Mouse (Mus musculus) testis, postnatal 10 days (tissue): Measurements from ENCODE around the gene Pou5f1.

ENCODE experiments used
- DNase-seq: peaks from one replicate; pipeline ENCODE4 v3.0.0; 2021; ENCODE audit warnings: low spot score

Pou5f1 gene

GRCm38 (mm10) chr17:35551881-35552414, 46.1 kb downstream of the Pou5f1 start, which contains the start of gene Cdsn:
Gene Cdsn, plus strand, starts transcription at chr17:35552128.
- DNase-seq: no peak

DNA sequence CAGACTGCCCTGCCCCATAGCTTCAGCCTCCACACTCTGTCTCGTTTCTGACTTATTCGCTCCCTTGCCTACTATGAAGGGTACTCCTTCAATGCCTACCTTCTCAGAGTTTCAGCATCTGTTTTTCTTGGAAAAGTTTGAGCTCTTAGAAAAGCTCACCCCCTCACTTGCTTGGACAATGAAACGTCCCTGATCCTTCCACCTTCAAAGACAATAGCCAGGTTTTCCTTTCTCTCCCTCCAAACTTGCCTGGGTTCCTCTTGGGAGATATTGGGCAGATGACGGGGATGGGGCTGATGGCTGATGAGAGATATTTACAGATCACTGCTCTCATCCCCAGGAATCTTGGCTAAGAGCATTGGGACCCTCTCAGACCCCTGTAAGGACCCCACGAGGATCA, 48.5 kb downstream of the Pou5f1 start:
- no peak for DNase-seq

DNA sequence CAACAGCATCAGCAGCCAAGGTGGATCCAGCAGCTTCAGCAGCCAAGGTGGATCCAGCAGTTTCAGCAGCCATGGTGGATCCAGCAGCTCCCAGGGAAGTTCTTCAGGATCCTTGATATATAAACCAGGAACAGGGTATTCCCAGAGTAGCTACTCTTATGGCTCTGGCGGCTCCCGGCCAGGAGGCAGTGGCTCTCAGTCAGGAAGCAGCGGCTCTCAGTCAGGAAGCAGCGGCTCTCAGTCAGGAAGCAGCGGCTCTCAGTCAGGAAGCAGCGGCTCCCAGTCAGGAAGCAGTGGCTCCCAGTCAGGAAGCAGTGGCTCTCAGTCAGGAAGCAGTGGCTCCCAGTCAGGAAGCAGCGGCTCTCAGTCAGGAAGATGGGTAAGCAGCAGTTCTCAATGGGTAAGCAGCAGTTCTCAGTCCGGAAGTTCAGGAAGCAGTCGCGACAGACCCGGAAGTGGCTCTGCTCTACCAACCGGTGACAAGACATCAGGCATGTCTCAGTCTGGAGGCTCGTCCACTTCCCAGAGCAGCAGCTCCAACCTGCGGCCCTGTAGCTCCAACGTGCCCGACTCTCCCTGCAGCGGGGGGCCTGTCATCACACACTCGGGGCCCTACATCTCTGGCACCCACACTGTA, 49.1 kb downstream of the Pou5f1 start:
- DNase-seq: no peak

DNA sequence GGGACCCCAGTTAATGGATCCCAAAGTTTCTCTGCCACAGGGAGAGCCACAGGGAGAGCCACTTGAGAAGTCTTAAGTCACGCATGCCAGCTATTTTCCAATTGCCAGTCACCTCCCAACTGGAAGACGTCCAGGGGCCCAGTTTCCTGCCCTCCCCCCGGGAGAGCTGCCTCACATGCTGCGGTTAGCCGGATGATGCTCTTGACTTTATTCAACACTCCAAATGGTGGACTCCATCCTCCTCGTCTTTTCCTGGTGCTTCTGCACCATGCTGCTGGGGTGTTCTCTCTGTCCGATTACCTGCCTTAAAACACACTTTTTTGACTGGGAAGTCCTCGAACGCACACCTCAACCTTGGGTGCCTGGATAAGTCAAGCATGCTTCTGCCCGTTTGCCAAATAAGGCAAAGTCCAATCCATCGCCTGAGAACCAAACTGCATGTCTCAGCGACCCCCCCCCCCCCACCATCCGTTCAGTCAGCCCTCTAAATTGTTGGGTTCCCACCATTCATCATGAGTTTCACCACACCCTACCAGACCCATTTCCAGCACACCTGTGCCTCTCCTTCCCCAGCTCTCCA, 50.5 kb downstream of the Pou5f1 start:
- DNase-seq: no peak

DNA sequence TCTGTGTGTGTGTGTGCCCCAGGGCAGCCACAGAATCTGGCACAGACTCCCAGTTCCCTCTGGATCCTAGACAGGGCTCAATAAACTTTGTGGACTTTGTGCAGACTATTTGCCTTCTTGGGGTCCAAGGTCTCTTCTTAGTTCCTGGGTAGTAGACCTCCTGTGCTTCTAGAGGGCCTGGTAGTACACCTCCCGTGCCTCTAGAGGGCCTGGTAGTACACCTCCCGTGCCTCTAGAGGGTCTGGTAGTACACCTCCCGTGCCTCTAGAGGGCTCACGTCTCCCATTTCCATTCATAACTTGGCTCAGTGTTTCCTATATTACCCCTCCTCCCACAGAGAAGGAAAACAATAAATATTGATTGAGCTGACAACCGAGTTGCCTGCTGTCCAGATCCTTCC, 51.0 kb downstream of the Pou5f1 start:
- peak; percentile 70 for DNase-seq

DNA sequence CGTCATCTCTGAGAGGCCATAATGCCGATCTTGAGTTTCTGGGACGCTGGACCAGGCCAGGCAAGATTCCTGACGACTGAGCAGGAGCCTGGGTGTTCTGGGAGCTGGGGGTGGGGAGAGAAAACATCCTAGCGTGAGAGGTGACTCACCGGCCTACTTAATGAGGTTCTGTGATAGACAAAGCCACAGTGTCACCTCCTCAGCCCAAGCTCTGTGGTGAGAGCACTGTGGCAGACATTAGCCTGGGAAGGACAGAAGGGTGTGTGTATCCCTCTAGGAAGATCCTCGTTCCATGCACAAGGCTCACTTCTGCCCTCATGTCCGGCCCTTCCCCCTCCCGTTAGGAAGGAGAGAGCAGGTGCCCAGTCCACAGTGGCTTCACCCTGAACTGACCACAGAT, 51.5 kb downstream of the Pou5f1 start:
- no peak for DNase-seq

- no peak for DNase-seq
Observed at GRCm38 (mm10) chr17:35558216-35558615, 52.4 kb downstream of the Pou5f1 start.
